Mouse (Mus musculus) hematopoietic stem cell, adult 5-6 weeks (primary cell): Measurements from ENCODE around the gene Gm13277. TPM values are rescaled to one million over a fixed set of nuclear protein-coding genes. Genes with fewer than 3 reads are reported as not detected.

Source experiments
- total RNA-seq: library from RNA; stranded (forward); fragments of 172-1452, 232-1000 nt; gene quantifications from 2 replicates; pipeline ENCODE4 v1.2.3, GENCODE M21; 2017

Gm13277 gene
- total RNA-seq, 1 experiment from 2014 or later, result not detected

Other genes with a start within 250 kb of the Gm13277 start
- not detected in 2 replicates for gene Ifna15, start 230.4 kb upstream of the Gm13277 start, total RNA-seq
- gene Ifna14, start 216.8 kb upstream of the Gm13277 start, total RNA-seq, result not detected in 2 replicates
- gene Ifna9, start 196.2 kb upstream of the Gm13277 start, total RNA-seq, result not detected in 2 replicates
- gene Ifna12, start 185.3 kb upstream of the Gm13277 start, total RNA-seq, result not detected in 2 replicates
- not detected in 2 replicates for gene C87499, start 154.2 kb upstream of the Gm13277 start, total RNA-seq
- not detected in 2 replicates for gene Ifna13, start 144.2 kb upstream of the Gm13277 start, total RNA-seq
- not detected in 2 replicates for gene Ifna16, start 111.7 kb upstream of the Gm13277 start, total RNA-seq
- gene Ifna2, start 104.7 kb upstream of the Gm13277 start, total RNA-seq, result not detected in 2 replicates
- not detected in 2 replicates for gene Ifnab, start 97.3 kb upstream of the Gm13277 start, total RNA-seq
- gene Gm26566, start 66.8 kb upstream of the Gm13277 start, total RNA-seq, result 2.2 TPM in 1 of 2 replicates, not detected in the other
- 101 and 115 TPM in 2 replicates for gene Klhl9, start 66.2 kb upstream of the Gm13277 start, total RNA-seq
- not detected in 2 replicates for gene Gm13271, start 33.8 kb upstream of the Gm13277 start, total RNA-seq
- not detected in 2 replicates for gene Gm13283, start 28.5 kb upstream of the Gm13277 start, total RNA-seq
- gene Gm13290, start 14.8 kb upstream of the Gm13277 start, total RNA-seq, result not detected in 2 replicates
- not detected in 2 replicates for gene Gm13289, start 11.7 kb upstream of the Gm13277 start, total RNA-seq
- not detected in 2 replicates for gene Gm13272, start 8.8 kb upstream of the Gm13277 start, total RNA-seq
- gene Ifnz, start 6.5 kb upstream of the Gm13277 start, total RNA-seq, result 0.55 TPM in 1 of 2 replicates, not detected in the other
- not detected in 2 replicates for gene Gm13276, start 2.9 kb upstream of the Gm13277 start, total RNA-seq
- not detected in 2 replicates for gene Gm13278, start 2.9 kb downstream of the Gm13277 start, total RNA-seq
- not detected in 2 replicates for gene Gm13275, start 5.9 kb downstream of the Gm13277 start, total RNA-seq
- not detected in 2 replicates for gene Gm13279, start 8.8 kb downstream of the Gm13277 start, total RNA-seq
- gene Gm13285, start 11.0 kb downstream of the Gm13277 start, total RNA-seq, result 0.89 TPM in 1 of 2 replicates, not detected in the other
- not detected in 2 replicates for gene Gm13287, start 14.6 kb downstream of the Gm13277 start, total RNA-seq
- gene Gm13288, start 16.9 kb downstream of the Gm13277 start, total RNA-seq, result not detected in 2 replicates
- gene Ifna7, start 27.6 kb downstream of the Gm13277 start, total RNA-seq, result not detected in 2 replicates
- not detected in 2 replicates for gene Ifna11, start 31.3 kb downstream of the Gm13277 start, total RNA-seq
- gene Ifna6, start 38.8 kb downstream of the Gm13277 start, total RNA-seq, result not detected in 2 replicates
- not detected in 2 replicates for gene Ifna5, start 46.9 kb downstream of the Gm13277 start, total RNA-seq
- gene Ifna4, start 53.2 kb downstream of the Gm13277 start, total RNA-seq, result not detected in 2 replicates
- gene Ifna1, start 61.5 kb downstream of the Gm13277 start, total RNA-seq, result not detected in 2 replicates
- not detected in 2 replicates for gene Ifne, start 91.6 kb downstream of the Gm13277 start, total RNA-seq